Mouse (Mus musculus) T-helper 1 cell (primary cell): ENCODE data around the gene Cybb.
"Not testable (repeated sequence)": the region's sequence is repeated elsewhere in the genome, so short reads cannot be mapped to it uniquely, and the experiment has no call there.

Experiments
- in situ Hi-C: fragments of 300-600 bp; cut with MboI, MseI; formaldehyde crosslinking; loops from one replicate; pipeline ENCODE4 v1.15.1; 2025; ENCODE audit warnings: high pct_unique_total_duplicates

The Cybb gene

GRCm38 (mm10) chrX:9487671-9488070 lies at the start of gene Cybb:
TSS of gene Cybb (minus strand) at chrX:9487771.
- in situ Hi-C loops: no loop called here

DNA sequence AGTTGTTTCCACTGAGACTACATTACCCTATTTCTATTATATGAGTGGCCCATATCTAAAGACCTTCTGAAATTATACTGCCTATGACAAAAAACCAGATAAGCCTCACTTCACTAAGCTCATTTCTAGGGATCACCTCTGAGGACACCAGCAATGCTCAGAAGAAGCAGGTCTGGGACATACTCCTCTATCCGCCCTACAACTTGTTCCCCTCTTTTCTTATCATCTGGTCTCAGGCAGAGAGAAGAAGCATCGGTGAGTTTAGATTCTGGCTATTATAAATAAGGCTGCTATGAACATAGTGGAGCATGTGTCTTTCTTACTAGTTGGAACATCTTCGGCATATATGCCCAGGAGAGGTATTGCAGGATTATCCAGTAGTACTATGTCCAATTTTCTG lies 49.3 kb upstream of the Cybb start:
- in situ Hi-C loops: no loop called here

DNA sequence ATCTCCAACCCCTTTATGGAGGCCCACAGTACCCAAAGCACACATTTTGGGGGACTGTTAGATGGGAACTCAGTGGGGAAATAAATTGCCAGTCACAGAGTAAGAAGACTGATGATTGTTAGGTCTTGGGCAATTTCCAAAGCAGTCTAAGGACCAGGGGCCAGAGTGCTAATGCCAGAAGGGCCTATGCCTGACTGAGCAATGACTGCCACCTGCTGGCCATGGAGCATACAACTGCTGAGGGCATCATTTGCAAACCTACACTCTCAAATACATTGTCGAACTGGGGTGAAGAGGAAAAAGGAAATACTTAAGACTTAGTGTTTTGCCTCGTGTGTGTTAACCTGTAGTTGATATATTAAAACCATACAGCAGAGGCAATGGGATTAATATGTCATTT lies 32.4 kb upstream of the Cybb start:
- in situ Hi-C loops: loop anchor here (5.0 kb wide), 1 partner anchor 183 kb away; no protein-coding TSS in a partner anchor

GRCm38 (mm10) chrX:9517531-9517930 lies 30.0 kb upstream of the Cybb start:
- in situ Hi-C loops: loop anchor here (5.0 kb wide), 1 partner anchor 180 kb away; no protein-coding TSS in a partner anchor

DNA sequence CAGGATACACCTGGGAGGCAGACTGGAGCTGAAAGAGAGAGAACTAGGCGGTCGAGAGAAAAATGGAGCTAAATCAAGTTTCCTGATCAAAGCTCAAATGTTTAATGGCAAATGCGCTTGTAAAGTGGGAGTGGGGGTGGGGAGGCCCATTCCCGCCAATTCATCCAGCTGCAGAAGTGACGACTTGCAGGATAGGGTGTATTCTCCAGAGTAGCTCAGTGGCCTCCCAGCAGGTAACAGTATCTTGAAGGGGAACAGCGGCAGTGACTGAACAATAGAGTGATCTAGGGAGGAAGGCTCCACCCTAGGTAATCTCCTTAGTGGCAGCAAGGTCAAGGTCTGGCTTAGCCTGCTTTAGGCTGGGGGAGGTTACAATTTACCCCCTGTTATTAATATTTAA lies 12.5 kb downstream of the Cybb start:
- in situ Hi-C loops: not testable (repeated sequence)

DNA sequence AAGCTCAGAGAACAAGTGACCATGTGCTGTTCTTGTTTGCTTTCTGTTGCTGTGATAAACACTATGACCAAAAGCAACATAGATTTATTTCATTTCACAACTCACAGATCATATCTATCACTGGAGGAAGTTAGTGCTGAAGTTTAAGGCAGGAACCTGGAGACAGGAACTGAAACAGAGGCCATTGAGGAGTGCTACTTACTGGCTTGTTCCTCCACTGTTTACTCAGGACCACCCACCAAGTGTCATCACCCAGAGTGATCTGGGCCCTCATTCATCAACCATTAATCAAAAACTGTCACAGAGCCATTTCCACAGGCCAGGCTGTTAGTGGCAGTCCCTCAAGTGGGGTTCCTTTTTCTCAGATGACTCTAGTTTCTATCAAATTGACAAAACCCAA lies 13.1 kb downstream of the Cybb start:
- in situ Hi-C loops: no loop called here

DNA sequence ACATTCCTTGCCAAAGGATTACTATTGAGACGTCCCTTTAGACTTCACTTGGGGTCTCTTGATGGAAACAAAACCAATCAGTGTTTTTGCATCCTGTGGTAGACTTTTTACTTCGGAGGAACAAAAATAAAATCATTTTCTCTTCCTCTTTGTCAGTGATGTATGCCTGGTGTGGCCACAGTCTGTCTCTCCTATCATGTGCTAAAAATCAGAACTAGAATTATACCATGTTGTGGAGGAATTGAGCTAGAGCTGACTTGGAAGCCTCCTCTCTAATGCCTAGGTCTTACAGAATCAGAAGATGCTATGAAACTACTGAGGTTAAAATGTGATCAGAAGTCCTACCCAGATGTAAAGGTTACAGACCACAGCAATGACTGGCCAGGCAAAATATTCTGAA lies 13.8 kb downstream of the Cybb start:
- in situ Hi-C loops: no loop called here

- in situ Hi-C loops: no loop called here
These were observed 16.7 kb downstream of the Cybb start for GRCm38 (mm10) chrX:9470811-9471388.

GRCm38 (mm10) chrX:9469100-9469499 lies 18.5 kb downstream of the Cybb start:
- in situ Hi-C loops: no loop called here

- in situ Hi-C loops: no loop called here
These were observed 20.6 kb downstream of the Cybb start for GRCm38 (mm10) chrX:9467020-9467419.

DNA sequence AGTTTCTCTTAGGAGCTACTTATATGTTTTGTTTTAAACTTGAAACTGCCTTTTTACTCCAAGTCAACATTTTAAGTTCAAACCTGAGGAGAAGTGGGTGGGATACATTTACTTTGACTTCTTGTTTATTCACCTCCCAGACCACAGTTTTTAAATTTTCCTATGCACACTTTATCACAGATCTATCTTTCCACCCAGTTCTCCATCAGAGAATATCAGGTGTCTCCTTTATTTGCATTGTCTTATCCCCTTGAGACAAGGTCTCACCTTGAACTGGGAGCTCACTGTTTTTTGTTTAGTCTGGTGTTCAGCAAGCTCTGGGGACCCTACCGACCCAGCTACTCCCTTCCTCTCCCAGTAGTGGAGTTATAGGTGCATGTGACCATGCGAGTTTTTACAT lies 21.7 kb downstream of the Cybb start:
- in situ Hi-C loops: no loop called here

- in situ Hi-C loops: no loop called here
These were observed 24.9 kb downstream of the Cybb start for GRCm38 (mm10) chrX:9462671-9463070.

DNA sequence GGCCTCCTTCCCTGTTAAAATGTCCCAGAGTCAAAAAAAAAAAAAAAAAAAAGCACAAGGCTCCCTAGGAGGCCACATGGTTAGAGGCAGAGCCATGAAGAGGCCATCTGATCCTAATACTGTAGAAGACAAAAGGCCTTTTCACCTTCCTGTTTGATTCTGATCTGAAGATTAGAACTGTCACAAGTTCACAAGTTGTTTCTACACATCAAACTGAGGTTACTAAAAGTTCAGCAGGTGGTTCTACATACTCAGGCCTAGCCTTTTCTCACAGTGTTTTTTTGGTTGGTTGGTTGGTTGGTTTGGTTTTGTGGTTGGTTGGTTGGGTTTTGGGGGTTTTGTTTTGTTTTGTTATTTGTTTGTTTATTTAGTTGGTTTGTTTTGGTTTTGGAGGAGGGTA lies 26.2 kb downstream of the Cybb start:
- in situ Hi-C loops: no loop called here

GRCm38 (mm10) chrX:9460387-9460930 lies 27.1 kb downstream of the Cybb start:
- in situ Hi-C loops: no loop called here

DNA sequence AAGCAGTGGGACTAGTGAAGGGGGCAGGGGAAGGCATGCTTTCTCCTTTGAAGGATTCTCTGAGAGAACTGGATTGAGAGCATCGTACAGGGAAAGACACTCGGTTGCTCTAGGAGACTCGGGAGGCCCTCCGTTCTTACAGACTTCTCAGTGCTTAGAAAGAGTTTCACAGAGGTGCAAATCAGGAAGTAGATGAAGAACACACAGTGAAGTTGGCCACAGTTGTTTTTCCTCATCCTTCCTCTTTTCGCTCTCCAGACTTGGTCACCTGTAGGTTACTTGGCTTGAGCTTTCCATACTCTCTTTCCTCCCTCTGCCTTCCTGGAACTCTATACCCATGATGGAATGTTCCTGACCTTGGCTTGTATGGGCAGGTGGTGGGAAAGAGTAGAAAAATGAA lies 35.2 kb downstream of the Cybb start:
- in situ Hi-C loops: no loop called here

GRCm38 (mm10) chrX:9447284-9447683 lies 40.3 kb downstream of the Cybb start:
- in situ Hi-C loops: no loop called here

GRCm38 (mm10) chrX:9441102-9441501 lies 46.5 kb downstream of the Cybb start:
- in situ Hi-C loops: no loop called here

DNA sequence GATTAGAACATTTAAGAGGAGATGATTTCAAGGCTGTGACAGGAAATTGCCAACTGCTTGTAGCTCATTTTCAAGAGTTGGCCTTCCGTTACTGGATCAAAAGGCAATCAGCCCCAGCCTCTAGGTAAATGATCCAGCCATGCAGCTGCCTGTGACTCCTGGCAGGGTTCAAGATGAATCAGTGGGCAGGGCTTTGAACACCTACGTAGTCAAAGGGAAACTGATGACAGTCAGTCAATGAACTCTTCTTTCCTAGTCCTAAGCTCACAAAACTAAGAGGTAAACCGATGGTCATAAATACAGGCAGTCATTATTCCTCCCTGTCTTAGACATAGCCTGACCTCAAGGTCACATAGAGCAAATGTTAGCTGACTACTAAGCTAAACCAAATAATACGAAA lies 47.0 kb downstream of the Cybb start:
- in situ Hi-C loops: no loop called here

DNA sequence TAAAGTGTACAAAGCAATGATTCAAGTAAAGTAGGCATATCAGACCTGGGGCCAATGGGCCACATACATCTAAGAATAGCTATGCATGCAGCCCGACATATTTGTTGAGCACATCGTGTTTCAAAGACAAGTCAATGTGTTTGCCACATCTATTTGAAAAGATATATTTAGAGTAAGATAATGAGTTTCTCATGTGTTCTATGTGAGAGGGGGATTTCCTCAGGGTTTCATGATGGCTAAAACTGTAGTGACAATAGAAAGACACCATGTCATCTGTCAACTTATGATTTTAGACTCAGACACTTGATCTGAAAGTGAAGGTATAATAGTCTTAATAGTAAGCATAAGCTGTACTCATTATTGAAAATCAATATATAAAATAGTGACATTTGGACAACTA lies 48.3 kb downstream of the Cybb start:
- in situ Hi-C loops: no loop called here

GRCm38 (mm10) chrX:9413889-9414288 lies 73.7 kb downstream of the Cybb start:
- in situ Hi-C loops: loop anchor here (25.0 kb wide), 1 partner anchor 1673 kb away; no protein-coding TSS in a partner anchor
